Mouse (Mus musculus) liver, embryonic 14.5 days (tissue): ENCODE measurements at regions not wholly inside any gene's neighbourhood (a gene's known extent, or its start where the extent isn't known, plus 50 kb on each side); places are given as distances from the start of the nearest gene placed in this dataset.

Source experiments
- CTCF ChIP-seq: IDR thresholded peaks from 2 replicates; pipeline ENCODE4 v1.5.1; 2016; ENCODE audit warnings: antibody characterized with exemption, low read depth, control low read depth
- EP300 ChIP-seq: IDR thresholded peaks from 2 replicates; pipeline ENCODE4 v1.6.1; 2016; ENCODE audit warnings: antibody characterized with exemption, low read depth

DNA sequence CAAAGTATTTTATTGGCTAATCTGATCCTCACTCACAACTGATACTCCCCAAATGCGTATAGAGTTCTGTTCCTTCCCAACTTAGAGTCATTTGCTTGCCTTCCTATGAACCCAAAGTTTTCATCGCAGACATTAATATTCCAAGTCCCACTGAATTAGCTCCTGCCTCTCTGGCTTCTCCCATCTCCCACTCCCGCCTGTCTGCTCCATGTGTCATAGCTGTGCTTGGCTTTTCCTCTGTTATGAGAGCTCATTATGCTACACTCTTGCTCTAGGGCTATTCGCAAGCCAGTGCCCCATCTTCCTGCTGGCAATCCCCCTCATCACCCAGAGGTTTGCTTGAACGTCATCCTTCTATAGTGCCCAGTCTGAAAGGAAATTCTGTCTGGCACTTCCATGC lies 81.8 kb downstream of the Gm9817 start:
- TF ChIP-seq CTCF, result no peak
- TF ChIP-seq EP300, result no peak
